Mouse (Mus musculus): ENCODE results near the gene Kirrel3.

DNA sequence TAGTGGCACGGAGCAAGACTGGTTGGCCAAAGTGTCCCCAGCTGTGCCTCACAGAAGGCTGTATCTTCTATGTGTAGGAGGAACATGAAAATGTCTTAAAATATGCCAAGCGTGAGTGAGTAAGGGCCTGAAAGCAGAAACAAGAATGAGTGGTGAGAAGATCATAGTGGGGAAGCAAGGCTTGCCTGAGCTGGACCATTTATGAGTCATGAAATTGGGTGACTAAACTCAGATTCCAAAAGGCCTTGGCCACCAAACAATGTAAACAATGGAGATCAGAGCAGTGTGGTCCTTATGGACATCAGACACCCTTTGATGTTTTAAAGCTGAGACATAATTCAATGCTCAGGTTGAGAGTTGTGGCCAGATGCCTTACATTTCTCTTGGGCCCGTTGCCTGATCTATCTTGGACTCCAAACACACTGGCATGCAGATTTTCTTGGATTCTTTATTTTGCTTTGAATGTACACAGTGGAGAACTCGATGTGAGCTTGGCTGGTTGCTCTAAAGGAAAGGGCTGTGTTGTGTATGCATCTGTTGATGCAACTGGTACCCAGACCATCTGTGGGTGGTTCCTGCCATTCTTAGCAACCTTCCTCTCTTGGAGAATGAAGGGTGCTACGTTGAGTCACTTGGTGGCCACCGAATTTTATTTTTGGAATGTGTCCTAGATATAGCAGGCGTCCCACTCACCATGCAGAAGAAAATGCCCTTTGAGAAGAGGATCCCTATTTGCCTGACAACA is 53.1 kb downstream of the Kirrel3 start:
- TF ChIP-seq TAL1 (IDR thresholded peaks at IDR 0.05; ENCODE audit: low read length) (no peak), GATA1 (IDR thresholded peaks at IDR 0.05; ENCODE audit: low read length) (no peak)
